Mouse (Mus musculus) thymus, adult 18-20 months (tissue): ENCODE measurements around the gene Cdk6.
"Not testable (repeated sequence)": the region's sequence is repeated elsewhere in the genome, so short reads cannot be mapped to it uniquely, and the experiment has no call there.

Source experiments
- DNase-seq, 2 experiments: peaks; one replicate each; pipeline ENCODE4 v3.0.0; 2022; ENCODE audit warnings: mixed read lengths in 2 of 2

Cdk6 gene

GRCm38 (mm10) chr5:3439386-3439785 is 98.1 kb downstream of the Cdk6 start:
- DNase-seq, result not testable (repeated sequence)

DNA sequence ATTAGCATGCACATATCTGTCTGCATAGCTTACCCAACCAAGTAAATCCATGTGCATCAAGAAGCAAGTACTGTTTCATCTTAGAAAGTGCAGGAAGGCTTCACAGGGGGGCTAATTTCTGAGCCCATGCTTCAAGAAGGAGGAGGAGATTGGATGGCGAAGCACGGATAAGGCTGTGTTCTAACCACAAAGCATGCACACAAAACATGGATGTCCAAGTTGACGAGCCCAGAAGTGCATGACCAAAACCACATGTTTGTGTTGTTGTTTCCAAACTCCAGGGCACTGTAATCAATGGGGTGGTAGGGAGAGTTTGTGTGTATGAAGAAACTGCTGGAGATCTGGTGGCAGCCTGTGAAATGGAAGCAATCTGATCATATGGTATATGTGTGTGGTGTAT is 101.2 kb downstream of the Cdk6 start:
- DNase-seq, result not testable (repeated sequence)

GRCm38 (mm10) chr5:3451233-3451632 is 109.9 kb downstream of the Cdk6 start:
- DNase-seq, result not testable (repeated sequence)

GRCm38 (mm10) chr5:3453946-3454345 is 112.7 kb downstream of the Cdk6 start:
- not testable (repeated sequence) for DNase-seq

DNA sequence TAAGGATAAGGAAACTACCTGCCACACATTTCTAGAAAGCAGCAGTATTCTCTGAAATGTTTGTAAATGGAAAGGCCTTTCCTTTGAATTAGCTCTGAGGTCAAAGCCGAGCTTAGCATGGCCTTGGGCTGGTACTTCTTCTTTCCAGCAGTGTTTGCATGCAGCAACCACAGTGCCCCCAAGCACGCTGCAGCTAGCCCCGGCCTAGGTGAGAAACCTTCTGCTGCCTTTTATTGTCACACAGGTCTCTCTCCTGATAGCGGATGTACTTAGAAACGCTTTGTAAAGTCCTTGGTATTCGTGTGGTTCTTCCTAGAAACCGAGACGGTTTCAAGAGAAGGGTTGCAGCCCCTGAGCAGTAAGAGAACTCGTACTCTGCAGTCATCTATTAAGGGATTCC is 119.6 kb downstream of the Cdk6 start:
- no peak for DNase-seq

- no peak for DNase-seq
These were observed 120.1 kb downstream of the Cdk6 start for GRCm38 (mm10) chr5:3461401-3461800.

GRCm38 (mm10) chr5:3462897-3463757 is 121.8 kb downstream of the Cdk6 start:
- DNase-seq, result no peak

DNA sequence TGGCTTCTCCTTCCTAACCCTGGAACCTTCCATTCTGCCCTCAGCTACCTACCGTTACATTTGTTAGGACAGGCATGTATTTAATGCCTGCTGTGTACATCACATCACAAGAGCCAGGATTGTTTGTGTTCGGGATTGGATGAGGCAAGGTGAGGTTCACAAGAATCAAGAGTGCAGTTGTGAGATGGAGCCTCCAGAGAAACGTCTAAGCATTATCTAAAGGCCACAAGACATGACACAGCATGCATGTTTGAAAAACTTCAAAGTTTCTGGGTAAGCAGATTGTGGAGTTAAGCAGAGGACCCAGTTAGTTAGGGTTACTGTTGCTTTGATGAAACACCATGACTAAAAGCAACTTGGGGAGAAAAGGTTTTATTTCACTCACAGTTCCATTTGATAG is 122.5 kb downstream of the Cdk6 start:
- DNase-seq, result no peak

- no peak for DNase-seq
These were observed 125.0 kb downstream of the Cdk6 start for GRCm38 (mm10) chr5:3466069-3466877.

- no peak for DNase-seq
These were observed 129.6 kb downstream of the Cdk6 start for GRCm38 (mm10) chr5:3470866-3471265.

DNA sequence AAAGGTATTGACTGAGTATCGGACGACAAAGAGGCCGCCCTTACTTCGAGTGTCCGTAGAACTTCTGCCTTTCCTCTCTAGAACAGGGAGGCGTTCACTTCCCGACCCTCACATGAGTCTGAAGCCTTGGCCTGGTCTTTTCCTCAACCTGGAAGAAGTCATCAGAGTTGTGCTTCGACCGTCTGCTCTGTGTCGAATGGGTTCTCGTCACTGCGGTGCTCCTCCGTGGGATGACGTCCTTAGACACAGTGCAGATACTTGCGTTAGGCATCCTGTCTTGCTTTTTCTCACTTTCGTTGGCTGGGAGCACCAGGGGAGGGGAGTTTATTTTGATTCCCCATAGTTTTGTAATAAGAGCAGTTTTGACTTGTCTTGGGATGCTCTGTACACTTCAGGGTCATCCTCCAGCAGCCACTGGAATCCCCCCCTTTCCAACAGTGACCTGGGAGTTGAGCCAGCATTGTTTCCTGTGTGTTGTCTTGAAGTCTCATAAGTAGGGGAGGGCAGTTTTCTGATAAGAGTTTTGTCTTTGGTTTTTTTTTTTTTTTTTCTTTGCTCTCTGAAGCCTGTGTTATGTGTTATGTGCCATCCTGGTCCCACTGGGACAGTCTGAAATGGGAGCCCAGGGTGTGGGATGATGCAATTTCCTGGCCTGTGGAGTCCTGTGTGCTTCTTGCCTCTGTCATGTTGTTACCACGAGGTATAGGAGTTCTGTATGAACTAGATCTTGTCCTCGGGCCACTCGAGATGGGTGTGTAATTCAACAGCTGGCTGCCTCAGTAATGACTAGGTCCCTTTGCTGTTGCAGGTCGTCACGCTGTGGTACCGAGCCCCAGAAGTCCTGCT is 131.2 kb downstream of the Cdk6 start:
- DNase-seq, result no peak

DNA sequence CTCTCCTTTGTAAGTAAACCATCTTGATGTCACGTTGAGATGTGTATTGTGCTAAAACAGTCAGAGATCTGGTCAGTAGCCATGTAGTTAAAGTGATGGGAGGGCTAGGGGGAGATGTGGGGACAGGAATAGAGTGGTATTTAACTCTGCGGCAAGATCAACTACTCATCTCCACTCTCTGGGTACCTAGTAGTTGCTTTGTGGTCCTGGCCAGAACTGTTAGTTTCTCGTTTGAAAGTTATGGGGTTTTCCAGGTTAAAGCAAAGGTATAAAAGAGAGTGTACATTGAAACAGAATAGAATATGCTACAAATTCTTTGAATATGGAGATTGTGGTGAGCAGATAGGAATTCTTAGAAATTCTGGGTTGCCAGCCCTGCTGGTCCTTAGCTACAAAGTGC is 136.4 kb downstream of the Cdk6 start:
- no peak for DNase-seq

DNA sequence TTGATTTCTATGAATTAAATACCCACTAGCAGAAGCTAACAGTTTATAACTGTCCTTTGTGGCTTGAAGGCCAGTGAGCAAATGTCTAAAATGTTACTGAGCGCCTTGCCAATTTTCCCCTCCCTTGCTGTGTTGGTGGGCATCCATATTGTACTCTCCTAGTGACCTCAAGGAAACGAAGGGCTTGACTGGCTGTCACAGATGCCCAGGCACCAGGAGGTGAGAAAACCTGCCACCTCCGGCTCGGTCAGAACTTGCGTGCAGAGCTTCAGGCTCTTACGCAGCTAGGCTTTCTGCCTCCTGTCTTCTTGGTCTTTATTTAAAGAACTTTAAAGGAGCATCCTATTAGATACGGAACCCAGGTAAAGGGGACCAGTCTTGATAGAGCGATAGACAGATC is 136.9 kb downstream of the Cdk6 start:
- no peak for DNase-seq

GRCm38 (mm10) chr5:3479016-3479795 is 137.9 kb downstream of the Cdk6 start:
- DNase-seq, result no peak

GRCm38 (mm10) chr5:3480637-3481395 is 139.5 kb downstream of the Cdk6 start:
- DNase-seq, result no peak

DNA sequence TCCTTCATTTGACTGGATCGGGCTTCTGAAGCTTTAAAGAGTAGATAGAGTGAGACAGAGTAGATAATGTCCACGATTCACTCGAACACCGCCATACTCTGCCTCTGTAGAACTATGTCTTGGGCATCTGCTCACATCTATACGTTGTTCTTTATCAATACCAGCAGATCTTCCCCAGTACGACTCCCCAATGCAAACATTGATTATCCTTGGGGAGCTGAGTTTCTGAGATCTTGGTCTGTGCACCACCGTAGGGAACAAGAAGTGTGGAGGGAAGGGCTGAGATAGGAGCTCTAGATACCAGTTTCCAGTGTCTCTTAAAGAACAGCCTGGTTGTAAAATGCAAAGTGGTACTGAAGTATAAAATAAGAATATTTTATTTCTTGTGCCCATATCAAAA is 141.2 kb downstream of the Cdk6 start:
- no peak for DNase-seq

- no peak for DNase-seq
These were observed 141.9 kb downstream of the Cdk6 start for GRCm38 (mm10) chr5:3483054-3483722.

GRCm38 (mm10) chr5:3486579-3487282 is 145.4 kb downstream of the Cdk6 start:
- no peak for DNase-seq

DNA sequence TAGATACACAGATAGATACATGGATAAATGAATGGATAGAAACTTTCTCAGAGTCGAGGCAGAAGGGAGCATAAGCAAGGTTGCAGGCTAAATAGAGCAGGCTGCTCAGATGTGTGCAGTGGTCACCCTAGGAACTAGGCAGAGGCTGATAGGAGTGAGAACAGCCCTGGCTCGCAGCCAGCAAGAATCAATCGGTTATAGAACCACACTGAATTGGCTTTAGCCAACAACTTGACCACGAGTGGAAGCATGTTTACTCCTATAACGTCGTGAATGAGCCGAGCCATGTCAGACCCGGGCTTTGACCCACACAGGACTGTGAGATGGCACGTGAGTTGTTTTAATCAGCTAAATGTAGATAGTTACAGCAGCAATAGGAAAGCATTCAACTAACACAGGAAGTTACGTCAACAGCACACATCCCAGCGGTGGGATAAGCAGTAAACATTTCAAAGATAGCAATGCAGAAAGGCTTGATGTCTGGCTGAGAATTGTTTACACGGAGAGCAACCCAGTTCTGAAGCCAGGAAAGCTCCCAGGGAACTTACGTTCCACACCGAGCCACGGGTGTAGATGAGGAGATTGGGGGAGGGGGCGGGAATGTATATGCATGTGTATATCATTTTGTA is 147.0 kb downstream of the Cdk6 start:
- no peak for DNase-seq

DNA sequence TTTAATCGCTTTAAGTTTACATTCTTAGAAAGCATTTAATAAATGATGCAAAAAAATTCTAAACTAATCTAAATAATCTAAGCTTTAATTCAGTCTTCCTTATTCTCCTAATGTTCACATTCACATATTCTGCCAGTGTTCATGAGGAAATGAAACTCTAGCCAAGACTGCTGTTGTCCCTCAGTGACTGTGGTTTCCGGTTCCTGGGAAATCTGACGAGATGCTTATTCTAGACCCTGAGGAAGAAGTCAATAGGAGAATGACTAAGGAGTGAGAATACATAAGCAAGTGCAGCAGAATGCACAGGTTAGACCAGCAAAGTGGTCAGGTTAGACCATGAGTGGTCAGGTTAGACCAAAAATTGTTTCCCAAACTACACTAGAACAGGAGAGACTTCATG is 149.1 kb downstream of the Cdk6 start:
- DNase-seq, result no peak
